8 mouse cellular contexts compared by ENCODE assay signal in the genomic region with DNA sequence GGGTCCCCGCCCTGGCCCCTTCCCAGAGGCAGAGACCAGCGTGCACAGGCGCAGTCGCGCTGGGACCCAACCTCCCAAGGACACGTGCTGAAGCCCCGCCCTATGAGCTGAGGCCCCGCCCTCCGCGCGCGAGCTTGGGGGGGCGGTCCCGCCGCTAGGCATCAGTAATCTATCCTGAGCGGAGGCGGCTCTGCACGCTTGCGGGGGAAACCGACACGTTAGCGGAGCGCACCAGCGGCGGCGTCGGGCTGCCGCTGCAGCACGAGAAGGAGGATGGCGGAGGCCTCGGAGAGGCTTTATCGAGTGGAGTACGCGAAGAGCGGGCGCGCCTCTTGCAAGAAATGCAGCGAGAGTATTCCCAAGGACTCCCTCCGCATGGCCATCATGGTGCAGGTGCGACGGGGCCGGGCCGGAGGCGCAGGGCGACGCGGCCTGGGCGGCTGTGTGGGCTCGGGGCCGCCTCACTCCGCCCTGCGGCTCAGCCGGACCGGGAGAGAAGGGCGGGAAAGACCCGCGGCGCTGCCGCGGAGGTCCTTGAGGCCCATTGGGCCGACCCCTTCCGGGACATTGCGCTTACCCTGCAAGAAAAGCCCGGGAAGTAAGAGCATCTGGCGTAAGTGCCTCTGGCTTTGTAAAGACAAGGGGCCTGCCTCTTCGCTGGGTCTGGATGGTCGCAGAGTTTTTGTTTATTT. TPM values are rescaled to one million over a fixed set of nuclear protein-coding genes. Genes with fewer than 3 reads are reported as not detected.
DNase-seq lines count a peak whose midpoint lies in the region; ATAC-seq lines count a peak whose summit lies in the region.

A gene (plus strand): TSS at position 164 of the 692 bp plus-strand sequence.

- ATAC-seq in hindbrain, embryonic 11.5 days (ENCODE audit: low FRiP score), result peak; percentile 97

- peak within 1 kb of the TSS; percentile 96 for H3K9ac ChIP-seq in hindbrain, embryonic 11.5 days (ENCODE audit: low read depth, low read length)

- under 1% methylated on average over 63 of the region's 67 CpGs for WGBS in hindbrain, embryonic 11.5 days

- peak within 1 kb of the TSS; percentile 88 for H3K4me2 ChIP-seq in hindbrain, embryonic 11.5 days (replicated peaks; ENCODE audit: low read depth, low read length)

- no peaks in the 10 kb centered on the region for H3K27me3 ChIP-seq in hindbrain, embryonic 11.5 days (ENCODE audit: control insufficient read depth, insufficient read depth, low read length)

- H3K27ac ChIP-seq in hindbrain, embryonic 11.5 days (ENCODE audit: low read depth, low read length), result peak within 1 kb of the TSS; percentile 85

- H3K4me3 ChIP-seq in hindbrain, embryonic 11.5 days (ENCODE audit: low read depth, low read length), result peak within 1 kb of the TSS; percentile 92

- H3K9me3 ChIP-seq in hindbrain, embryonic 11.5 days (ENCODE audit: control insufficient read depth, low read length), result no peaks in the 10 kb centered on the region

- DNase-seq in MN1 (ENCODE audit: low spot score), result peak; percentile 96
- peak; percentile 97 for DNase-seq in cerebellum, adult 9-10 months
- DNase-seq in frontal cortex, adult 2 months (ENCODE audit: extremely low spot score in 1 of 2, low spot score in 1 of 2), result peak; percentile 90 to 97
- peak; percentile 97 for DNase-seq in hindbrain, embryonic 11.5 days (ENCODE audit: low spot score)
- DNase-seq in layer of hippocampus, postnatal 10 days (ENCODE audit: low spot score in 2 of 2), result peak; percentile 97 to 98
- DNase-seq in lung, postnatal 10 days, result peak; percentile 97
- peak; percentile 98 for DNase-seq in ovary, postnatal 36 days (ENCODE audit: low spot score)
- peak; percentile 99 for DNase-seq in thymus, postnatal 25 days

- H3K4me1 ChIP-seq in hindbrain, embryonic 11.5 days (replicated peaks; ENCODE audit: control insufficient read depth, insufficient read depth, low read length), result peaks cover 5% of the 10 kb centered on the region; the same call in 1 of the 2 replicates

- H3K36me3 ChIP-seq in hindbrain, embryonic 11.5 days (ENCODE audit: control insufficient read depth, insufficient read depth, low read length), result peaks cover 4% of the 10 kb centered on the region; the same call in 1 of the 2 replicates

RNA-seq across cellular contexts. Expression of the gene that starts here (rescaled TPM):
- 57.3 and 63.8 TPM in 2 replicates for polyA plus RNA-seq in frontal cortex, adult 2 months (2012; rRNA removed)
- polyA plus RNA-seq in hindbrain, embryonic 11.5 days (2014; fragmentation: Nextera tagmentation; extraction: Ambion mirVana), result 141 and 177 TPM in 2 replicates
- 100 to 1,000 TPM; 128 to 133 TPM for total RNA-seq in layer of hippocampus, postnatal 10 days (2021)

Comparison
In these comparisons a context has a peak if more than half of its experiments do, and no peak if none do; other contexts are left out.
1. Peak in every context shown above with its lines: DNase-seq, ATAC-seq, H3K4me3 ChIP-seq and H3K27ac ChIP-seq.